Mouse (Mus musculus) C3H10T1/2 (cell line): ENCODE results near the gene Mien1. TPM values are rescaled to one million over a fixed set of nuclear protein-coding genes. Genes with fewer than 3 reads are reported as not detected.

Experiments used
- polyA plus RNA-seq, 2 experiments: library from polyadenylated mRNA; unstranded; fragments of >200 nt; fragmentation: generic; extraction: Trizol; gene quantifications; one replicate each; pipeline ENCODE4 v1.2.1; 2012; ENCODE audit warnings: missing spikeins in 2 of 2

Gene Mien1
- polyA plus RNA-seq: 100 to 1,000 TPM; 153 to 160 TPM

GRCm38 (mm10) chr11:98438331-98439158 lies at the start of gene Mien1:
Mien1 (minus strand) TSS chr11:98438991.

DNA sequence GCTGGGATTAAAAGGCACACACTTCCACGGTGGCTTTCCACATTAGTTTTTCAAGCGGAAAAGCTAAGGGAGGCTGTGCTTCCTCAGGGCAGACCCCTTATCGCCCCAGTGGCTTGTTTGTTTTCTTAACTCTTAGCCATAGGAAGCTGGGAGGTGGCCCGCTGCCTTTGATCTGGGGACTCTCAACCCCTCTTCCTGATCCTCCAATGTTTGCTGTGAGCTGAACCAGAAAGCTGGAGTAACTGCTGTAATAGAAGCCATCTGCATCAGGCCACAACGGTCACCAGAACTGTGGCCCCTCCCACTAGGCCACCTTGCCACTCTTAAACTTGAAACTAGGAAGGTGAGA lies 7.4 kb upstream of the Mien1 start, which contains the start of gene Grb7:
TSS of gene Grb7 (plus strand) at position 182 of the 349 bp plus-strand sequence.

GRCm38 (mm10) chr11:98412273-98412796 lies 26.5 kb downstream of the Mien1 start, which contains the start of gene Erbb2:
Erbb2 (plus strand) TSS chr11:98412470.

DNA sequence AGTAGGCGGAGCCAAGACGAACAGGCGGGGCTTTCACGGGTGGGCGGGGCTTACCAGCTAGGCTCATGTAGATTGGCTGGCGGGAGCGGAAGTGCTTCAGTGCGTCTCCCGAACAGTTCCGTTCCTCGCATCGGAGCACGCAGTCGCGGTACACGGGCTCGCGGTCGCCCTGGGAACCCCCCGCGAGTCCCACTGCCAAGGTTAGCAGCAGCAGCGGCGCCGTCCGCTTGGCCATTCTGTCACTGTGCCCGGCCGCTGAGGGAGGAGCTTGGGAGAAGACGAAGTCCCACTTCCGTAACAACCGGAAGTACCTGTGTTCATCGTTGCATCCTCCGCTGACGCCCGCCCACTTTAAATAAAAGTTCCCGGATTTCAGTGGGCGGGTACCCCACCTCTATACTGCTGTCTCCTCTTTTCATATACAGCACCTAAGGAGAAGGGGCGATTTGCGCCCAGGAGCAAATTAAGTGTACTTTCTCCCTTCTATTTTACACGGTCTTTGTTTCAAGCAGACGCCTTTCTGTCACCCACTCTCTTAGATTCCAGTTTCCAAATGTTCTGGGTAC lies 38.5 kb downstream of the Mien1 start, which contains the start of gene Pgap3:
TSS of gene Pgap3 (minus strand) at position 330 of the 566 bp plus-strand sequence.

Other genes starting within 250 kb of the Mien1 start
- 10 to 100 TPM in 1 of 2 experiments, 1 to 10 TPM in 1; 7.6 to 18.8 TPM for gene Med1, start 245.7 kb downstream of the Mien1 start, polyA plus RNA-seq
- 10 to 100 TPM in 1 of 2 experiments, 1 to 10 TPM in 1; 1.0 to 10.1 TPM for gene Cdk12, start 235.9 kb downstream of the Mien1 start, polyA plus RNA-seq
- not detected for gene Neurod2, start 109.3 kb downstream of the Mien1 start, polyA plus RNA-seq
- gene Ppp1r1b, start 90.6 kb downstream of the Mien1 start, polyA plus RNA-seq: 10 to 100 TPM in 1 of 2 experiments, 1 to 10 TPM in 1; 1.1 to 17.9 TPM
- 10 to 100 TPM; 30.8 to 58.6 TPM for gene Stard3, start 80.6 kb downstream of the Mien1 start, polyA plus RNA-seq
- gene Tcap, start 55.2 kb downstream of the Mien1 start, polyA plus RNA-seq: under 1 TPM; 0.04 to 0.47 TPM
- under 1 TPM in 1 of 2 experiments, not detected in 1; 0.04 TPM for gene Pnmt, start 52.5 kb downstream of the Mien1 start, polyA plus RNA-seq
- 10 to 100 TPM in 1 of 2 experiments, 1 to 10 TPM in 1; 5.7 to 12.6 TPM for gene Pgap3, start 38.5 kb downstream of the Mien1 start, polyA plus RNA-seq
- 10 to 100 TPM; 14.9 to 36.2 TPM for gene Erbb2, start 26.5 kb downstream of the Mien1 start, polyA plus RNA-seq
- under 1 TPM in 1 of 2 experiments, not detected in 1; 0.06 TPM for gene Grb7, start 7.4 kb upstream of the Mien1 start, polyA plus RNA-seq
- not detected for gene Ikzf3, start 107.0 kb upstream of the Mien1 start, polyA plus RNA-seq
- gene Zpbp2, start 112.1 kb upstream of the Mien1 start, polyA plus RNA-seq: not detected
- gene Ormdl3, start 148.4 kb upstream of the Mien1 start, polyA plus RNA-seq: 10 to 100 TPM; 14.3 to 82.1 TPM
- gene Lrrc3c, start 159.3 kb upstream of the Mien1 start, polyA plus RNA-seq: not detected
- under 1 TPM; 0.15 to 0.25 TPM for gene Gm12355, start 186.7 kb upstream of the Mien1 start, polyA plus RNA-seq
- not detected for gene Gsdma3, start 187.4 kb upstream of the Mien1 start, polyA plus RNA-seq
- not detected for gene Gsdma2, start 207.8 kb upstream of the Mien1 start, polyA plus RNA-seq
- gene Gsdma, start 225.4 kb upstream of the Mien1 start, polyA plus RNA-seq: under 1 TPM; 0.01 to 0.02 TPM
- gene Psmd3, start 243.6 kb upstream of the Mien1 start, polyA plus RNA-seq: 100 to 1,000 TPM; 237 to 309 TPM